Mouse (Mus musculus) left cerebral cortex, postnatal 4 days (tissue): ENCODE results near the gene Aldh3b2. TPM values are rescaled to one million over a fixed set of nuclear protein-coding genes. Genes with fewer than 3 reads are reported as not detected.

Experiments
- DNase-seq: peaks from one replicate; pipeline ENCODE4 v3.0.0-alpha.2; 2022
- intact Hi-C: fragments of 180-260 bp; cut with DNase I; formaldehyde crosslinking; loops from one replicate; pipeline ENCODE4 v1.15.1; 2025
- total RNA-seq, 2 experiments: library from RNA; stranded (reverse); gene quantifications; 2 replicates each; pipeline ENCODE4 v1.2.3; 2021

Aldh3b2 gene
- total RNA-seq, result under 1 TPM; 0.40 to 0.64 TPM

- intact Hi-C loops, result no loop called here
- no peak for DNase-seq
Measured at GRCm38 (mm10) chr19:3972229-3972628, at the start of gene Aldh3b2. Gene Aldh3b2, plus strand, starts transcription at chr19:3972328.

DNA sequence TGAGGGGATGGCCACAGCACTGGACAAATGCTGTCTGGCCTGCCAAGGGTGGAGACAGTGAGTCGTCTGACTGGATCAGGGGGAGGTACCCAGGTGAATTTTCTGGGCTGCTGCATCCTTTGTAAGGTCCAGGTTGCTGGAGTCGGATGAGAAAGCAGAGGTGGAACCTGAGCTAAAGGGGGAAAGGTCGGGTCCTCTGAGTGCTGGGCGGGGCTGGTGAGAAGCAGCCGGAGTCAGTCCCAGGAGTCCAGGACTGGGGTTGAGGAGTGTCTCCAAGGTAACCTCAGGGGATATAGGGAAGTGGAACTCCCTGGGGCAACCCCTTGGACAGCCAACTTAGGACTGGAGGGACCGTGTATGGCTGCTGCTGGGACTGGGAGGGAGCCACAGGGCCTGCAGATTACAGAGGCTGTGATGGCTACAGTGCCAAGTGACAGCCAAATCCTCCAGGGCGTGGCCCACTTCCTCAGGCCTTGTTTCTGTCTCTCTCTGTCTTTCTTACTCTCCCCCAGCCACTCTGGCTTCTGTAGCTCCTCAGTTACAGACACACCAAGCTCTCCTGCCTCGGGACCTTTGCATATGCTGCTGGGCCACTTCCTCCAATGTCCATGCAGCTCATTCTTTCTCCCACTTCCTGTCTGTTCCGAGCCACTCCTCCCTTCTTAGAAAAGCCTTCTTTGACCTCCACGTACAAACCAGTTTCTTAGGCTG lies 49.3 kb upstream of the Aldh3b2 start:
- DNase-seq, result no peak
- intact Hi-C loops, result no loop called here

DNA sequence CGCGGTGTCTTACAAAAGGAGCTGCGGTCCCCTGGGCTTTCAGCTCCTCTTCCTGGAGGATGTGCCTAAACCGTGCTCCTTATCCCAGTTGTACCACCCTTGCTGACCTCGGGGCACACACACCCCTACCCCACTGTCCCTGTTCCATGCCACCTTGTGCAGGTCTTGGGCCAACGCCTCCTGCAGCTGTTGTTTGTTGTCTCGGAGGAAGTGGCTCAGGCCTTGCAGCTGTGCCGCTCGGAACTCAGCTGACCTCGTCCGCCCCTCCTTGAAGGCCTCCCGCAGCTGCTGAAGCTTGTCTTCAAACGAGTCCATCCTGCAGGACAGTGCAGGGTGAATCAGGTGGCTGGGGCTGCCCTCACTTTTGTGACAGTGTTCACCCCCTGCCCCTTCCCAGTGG lies 48.5 kb upstream of the Aldh3b2 start:
- intact Hi-C loops, result no loop called here
- DNase-seq, result no peak

GRCm38 (mm10) chr19:3924190-3924589 lies 47.9 kb upstream of the Aldh3b2 start:
- no peak for DNase-seq
- intact Hi-C loops, result no loop called here

DNA sequence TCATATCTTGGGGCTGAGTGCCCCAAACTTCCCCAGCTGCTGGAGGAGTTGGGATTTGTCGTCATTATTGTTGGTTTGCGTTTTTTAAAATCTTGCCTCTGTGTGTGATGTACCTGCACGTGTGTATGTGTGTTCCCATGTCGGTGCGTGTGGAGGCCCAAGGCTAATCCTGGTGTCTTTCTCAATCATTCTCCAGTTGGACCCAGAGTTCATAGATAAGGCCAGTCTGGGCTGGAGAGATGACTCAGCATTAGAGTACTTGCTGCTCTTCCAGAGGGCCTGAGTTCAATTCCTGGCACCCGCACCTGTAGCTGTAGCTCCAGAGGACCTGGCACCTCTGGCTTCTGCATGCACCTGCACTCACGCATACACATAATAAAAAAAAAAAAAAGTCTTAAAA lies 47.3 kb upstream of the Aldh3b2 start:
- no peak for DNase-seq
- intact Hi-C loops, result no loop called here

- intact Hi-C loops, result no loop called here
- no peak for DNase-seq
Measured at GRCm38 (mm10) chr19:3925859-3926258, 46.3 kb upstream of the Aldh3b2 start.

DNA sequence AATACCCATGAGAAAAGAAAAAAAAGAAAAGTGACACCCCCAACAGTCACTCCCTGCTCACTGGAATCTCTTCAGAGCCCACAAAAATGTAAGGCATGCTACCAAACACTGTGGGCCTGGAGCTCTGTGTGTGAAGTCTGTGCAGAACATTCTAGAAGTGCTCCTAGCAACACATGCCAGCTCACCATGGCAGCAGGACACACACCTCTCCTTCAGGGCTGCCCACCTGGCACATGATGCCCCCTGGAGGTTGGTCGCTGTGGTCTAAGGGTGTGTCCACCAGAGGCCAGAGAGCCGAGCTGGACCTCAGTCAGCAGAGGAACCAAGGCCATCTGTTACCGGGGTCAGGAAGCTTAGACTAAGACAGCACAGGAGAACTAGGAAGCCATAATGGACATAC lies 45.8 kb upstream of the Aldh3b2 start:
- no peak for DNase-seq
- intact Hi-C loops, result no loop called here

DNA sequence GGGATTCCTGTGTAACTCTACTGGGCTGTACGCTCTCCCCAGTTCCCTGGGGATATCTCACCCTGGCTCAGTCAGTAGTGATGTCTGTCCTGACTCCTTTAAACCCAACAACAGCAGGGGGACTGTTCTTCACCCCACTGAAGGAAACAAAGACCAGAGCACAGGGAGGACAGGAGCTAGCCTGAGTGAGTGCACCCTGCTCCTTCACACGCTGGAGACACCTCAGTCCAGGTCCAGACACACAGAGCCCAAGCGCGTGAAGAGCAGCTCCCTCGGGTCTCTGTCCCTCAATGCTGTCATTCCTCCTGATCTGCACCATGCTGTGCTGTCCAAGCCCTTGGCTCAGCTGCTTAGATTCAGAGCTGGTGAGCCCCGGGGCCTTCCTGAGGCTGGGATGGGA lies 45.4 kb upstream of the Aldh3b2 start:
- intact Hi-C loops, result no loop called here
- DNase-seq, result no peak

- DNase-seq, result no peak
- intact Hi-C loops, result no loop called here
Measured at GRCm38 (mm10) chr19:3927989-3928388, 44.1 kb upstream of the Aldh3b2 start.

DNA sequence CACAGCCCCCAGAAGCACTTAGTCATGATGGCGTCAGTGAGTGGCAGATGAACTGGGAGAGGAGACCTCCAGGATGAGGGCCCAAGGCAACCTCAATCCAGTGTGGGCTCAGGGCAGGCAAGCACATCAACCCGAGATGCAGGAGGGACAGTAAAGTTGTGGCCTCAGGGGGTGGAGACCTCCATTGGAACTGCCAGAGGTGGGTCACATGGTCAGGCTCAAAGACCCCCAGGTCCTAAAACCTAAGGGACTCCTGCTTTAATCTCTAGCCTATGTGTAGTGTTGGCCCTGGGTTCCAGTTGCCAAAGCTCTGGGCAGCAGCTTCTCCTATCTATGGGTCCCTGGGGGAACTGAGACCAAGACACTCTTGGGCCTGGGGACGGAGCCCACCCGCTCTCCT lies 43.3 kb upstream of the Aldh3b2 start:
- intact Hi-C loops, result no loop called here
- DNase-seq, result no peak

- intact Hi-C loops, result no loop called here
- peak; percentile 82 for DNase-seq
Measured at GRCm38 (mm10) chr19:3929211-3929941, 42.8 kb upstream of the Aldh3b2 start, which contains the start of gene Aldh3b1. Gene Aldh3b1, minus strand, starts transcription at chr19:3929808.

DNA sequence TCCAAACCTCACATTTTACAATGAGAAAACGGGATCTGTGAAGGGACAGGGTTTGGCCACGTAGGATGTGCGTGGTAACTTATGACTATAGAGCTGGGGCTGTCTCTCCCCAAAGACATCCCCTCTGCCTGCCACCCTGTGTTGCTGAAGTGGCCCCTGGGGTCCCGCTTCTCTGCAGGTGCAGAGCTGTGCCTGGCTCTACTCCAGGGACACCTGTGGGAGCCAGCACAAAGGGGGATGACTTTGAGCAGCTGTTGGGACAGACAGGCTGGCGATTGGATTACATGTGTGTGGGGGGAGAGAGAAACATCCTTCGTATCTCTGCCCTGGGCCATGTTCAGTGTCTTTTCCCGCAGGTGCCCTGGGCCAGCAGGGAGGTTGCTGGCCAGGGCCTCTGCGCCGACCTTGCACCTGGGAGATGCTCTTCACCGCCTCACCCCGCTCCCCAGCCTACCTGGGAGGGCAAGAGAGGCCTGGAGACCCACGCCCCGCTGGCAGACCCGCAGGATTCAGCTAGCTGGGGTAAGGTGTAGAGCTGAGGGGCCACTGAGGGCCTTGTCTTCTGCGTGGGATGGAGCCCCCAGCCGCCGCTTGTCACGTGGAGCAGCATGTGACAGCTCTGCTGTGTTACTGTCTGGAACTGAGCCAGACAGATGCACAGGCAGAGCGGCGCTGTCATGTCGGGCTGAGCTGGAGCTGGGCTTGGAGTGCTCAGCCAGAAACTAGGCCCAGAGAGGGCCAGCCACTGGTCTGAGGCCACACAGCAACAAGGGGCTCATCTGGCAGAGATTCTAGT lies 41.7 kb upstream of the Aldh3b2 start:
- DNase-seq, result no peak

GRCm38 (mm10) chr19:3931716-3932115 lies 40.4 kb upstream of the Aldh3b2 start:
- no peak for DNase-seq
- intact Hi-C loops, result no loop called here

More for the DNA sequence above, 41.7 kb upstream of the Aldh3b2 start:
- intact Hi-C loops, result no loop called here

DNA sequence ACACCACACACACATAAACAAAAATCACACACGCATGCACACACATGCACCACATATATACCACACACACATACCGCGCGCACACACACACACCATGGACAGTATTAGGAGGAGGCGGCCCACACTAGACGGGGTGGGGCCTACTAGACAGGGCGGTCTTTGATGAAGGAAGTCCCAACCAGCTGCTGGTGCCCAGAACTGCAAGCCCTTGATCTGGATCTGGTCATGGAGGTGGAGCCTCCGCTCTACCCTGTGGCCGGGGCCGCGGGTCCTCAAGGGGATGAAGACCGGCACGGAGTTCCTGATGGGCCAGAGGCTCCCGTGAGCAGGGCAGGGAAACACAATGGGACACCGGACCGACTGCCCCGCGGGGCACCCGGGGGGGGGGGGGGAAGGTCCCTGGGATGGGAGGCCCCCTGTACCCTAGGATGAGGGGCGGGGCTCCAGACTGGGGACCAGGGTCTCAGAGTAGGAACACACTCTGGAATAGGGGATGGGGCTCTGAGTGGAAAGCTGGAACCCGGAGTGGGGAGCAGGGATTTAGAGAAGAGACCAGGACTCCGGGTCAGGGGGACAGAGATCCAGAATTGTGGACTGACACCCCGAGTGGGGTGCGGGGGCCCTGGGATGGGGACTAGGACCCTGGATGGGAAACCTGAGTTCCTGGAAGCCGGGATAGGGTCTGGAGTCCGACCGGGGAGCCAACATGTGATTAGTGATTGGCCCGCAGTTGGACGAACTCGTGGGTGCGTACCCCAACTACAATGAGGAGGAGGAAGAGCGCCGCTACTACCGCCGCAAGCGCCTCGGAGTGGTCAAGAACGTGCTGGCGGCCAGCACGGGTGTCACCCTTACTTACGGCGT lies 36.9 kb upstream of the Aldh3b2 start, which contains the start of gene Unc93b1:
TSS of gene Unc93b1 (plus strand) at position 155 of the 864 bp plus-strand sequence.
- intact Hi-C loops, result no loop called here

GRCm38 (mm10) chr19:3935896-3936850 lies 36.0 kb upstream of the Aldh3b2 start:
- intact Hi-C loops, result no loop called here
- DNase-seq, result peak; percentile 41

More for the DNA sequence above, 36.9 kb upstream of the Aldh3b2 start, which contains the start of gene Unc93b1:
- no peak for DNase-seq

- intact Hi-C loops, result no loop called here
- no peak for DNase-seq
Measured at GRCm38 (mm10) chr19:3942315-3942714, 29.8 kb upstream of the Aldh3b2 start.

- no peak for DNase-seq
- intact Hi-C loops, result no loop called here
Measured at GRCm38 (mm10) chr19:3942986-3943735, 29.0 kb upstream of the Aldh3b2 start.

DNA sequence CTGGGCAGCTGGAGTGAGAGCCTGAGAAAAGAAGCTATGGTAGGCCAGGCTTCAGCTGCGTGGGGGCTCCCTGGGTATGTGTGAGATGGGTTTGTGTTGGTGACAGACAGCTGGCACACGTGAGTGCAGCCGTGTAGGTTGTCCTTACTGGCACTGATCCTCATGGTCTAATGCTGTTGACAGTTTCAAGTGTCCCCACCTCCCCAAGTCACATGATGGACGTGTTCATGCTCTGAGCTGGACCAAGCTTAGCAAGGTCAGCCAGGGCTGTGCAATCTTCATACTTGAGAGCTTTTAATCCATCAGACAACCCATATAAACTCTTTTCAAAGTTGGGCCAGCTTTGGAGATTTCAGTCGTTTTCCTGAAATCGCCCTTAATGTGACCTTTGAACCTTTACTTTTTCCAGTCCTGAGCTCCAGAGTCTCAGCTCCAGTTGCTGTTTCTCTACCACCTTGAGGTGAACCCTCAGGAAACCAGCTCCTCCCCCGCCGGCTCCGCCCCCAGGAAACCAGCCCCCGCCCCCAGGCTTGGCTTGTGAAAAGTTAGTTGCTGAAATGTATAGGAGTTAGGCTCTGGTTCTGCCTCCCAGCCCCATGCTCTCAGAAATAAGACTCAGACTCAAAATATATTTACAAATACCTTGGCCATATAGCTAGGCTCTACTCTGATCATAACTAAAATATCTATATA lies 26.1 kb upstream of the Aldh3b2 start:
- no peak for DNase-seq
- intact Hi-C loops, result no loop called here
